Mouse (Mus musculus) thymus, adult 2 months (tissue): ENCODE measurements around the gene Bpgm. TPM values are rescaled to one million over a fixed set of nuclear protein-coding genes. Genes with fewer than 3 reads are reported as not detected.
A peak's percentile ranks its signal among the peaks of the same experiment; 100 is the strongest.

ENCODE experiments used
- DNase-seq: peaks from one replicate; pipeline ENCODE4 v3.0.0; 2021
- H3K27ac ChIP-seq: fragments of 200-500 bp; 2 replicates; pipeline ENCODE4 v1.5.1; 2012; ENCODE audit warnings: low read length, control low read depth; ENCODE audit not compliant: control insufficient read depth, insufficient read depth
- H3K27me3 ChIP-seq: fragments of 200-500 bp; 2 replicates; pipeline ENCODE4 v1.6.1; 2012; ENCODE audit warnings: mild to moderate bottlenecking, low read length, moderate library complexity, mixed read lengths; ENCODE audit not compliant: control insufficient read depth, insufficient read depth
- H3K36me3 ChIP-seq: fragments of 200-500 bp; 2 replicates; pipeline ENCODE4 v1.6.1; 2012; ENCODE audit warnings: mild to moderate bottlenecking, low read length, moderate library complexity; ENCODE audit not compliant: control insufficient read depth, insufficient read depth
- H3K4me1 ChIP-seq: fragments of 200-500 bp; replicated peaks from 2 replicates; pipeline ENCODE4 v1.6.1; 2012; ENCODE audit warnings: low read length; ENCODE audit not compliant: control insufficient read depth, insufficient read depth
- H3K4me3 ChIP-seq: fragments of 200-500 bp; 2 replicates; pipeline ENCODE4 v1.5.1; 2012; ENCODE audit warnings: mild to moderate bottlenecking, low read length, control low read depth, moderate library complexity; ENCODE audit not compliant: control insufficient read depth, insufficient read depth
- CTCF ChIP-seq: fragments of 200-500 bp; IDR thresholded peaks from 2 replicates; pipeline ENCODE4 v1.5.1; 2012; ENCODE audit warnings: mild to moderate bottlenecking, control low read depth, low read length, moderate library complexity, borderline replicate concordance; ENCODE audit not compliant: control insufficient read depth, poor library complexity, insufficient read depth; ENCODE audit errors: extremely low read depth
- POLR2A ChIP-seq: fragments of 200-500 bp; IDR thresholded peaks from 2 replicates; pipeline ENCODE4 v1.6.1; 2012; ENCODE audit warnings: mild to moderate bottlenecking, low read length, control low read depth, moderate library complexity; ENCODE audit not compliant: control insufficient read depth, poor library complexity, insufficient read depth; ENCODE audit errors: extremely low read depth
- WGBS: fragments of 180-500 bp; shearing (Covaris S2); methylation state at CpG from one replicate; pipeline ENCODE4 v1.1.7; 2018; 5-methylcytosine and 5-hydroxymethylcytosine counted together
- polyA plus RNA-seq: library from polyadenylated mRNA; depleted of rRNA; stranded (reverse); fragments of >200 nt; gene quantifications from 2 replicates; pipeline ENCODE4 v1.2.3, GENCODE M21; 2012

The Bpgm gene
- polyA plus RNA-seq, 1 experiment = 19.6 TPM

DNA sequence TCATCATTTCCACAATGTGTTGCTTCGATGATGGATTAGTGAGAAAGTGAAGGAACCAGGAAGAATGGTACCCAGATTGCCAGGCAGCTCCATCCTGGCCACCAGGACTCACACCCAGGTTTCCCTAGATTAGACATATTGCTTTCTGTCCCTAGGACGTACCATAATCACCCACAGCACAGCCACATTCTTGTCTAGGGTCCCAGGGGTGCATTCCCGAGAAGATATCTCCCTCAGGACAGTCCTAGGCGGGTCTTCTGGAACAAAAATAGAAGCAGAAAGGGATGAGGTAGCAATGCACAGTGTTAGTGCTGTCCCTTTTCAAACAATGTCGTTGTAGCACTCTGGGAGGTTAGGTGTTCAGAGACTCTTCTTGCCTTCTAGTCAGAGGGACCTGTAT lies 57.9 kb downstream of the Bpgm start:
- H3K4me1 ChIP-seq = no peaks in the 10 kb centered on the region
- H3K4me3 ChIP-seq = no peak overlapping the region
- WGBS = 76% methylated on average over 5 of the region's 5 CpGs
- no peaks in the 10 kb centered on the region for H3K36me3 ChIP-seq
- H3K27ac ChIP-seq = no peak overlapping the region
- TF ChIP-seq CTCF = no peak
- no peak for TF ChIP-seq POLR2A
- H3K27me3 ChIP-seq = no peaks in the 10 kb centered on the region
- no peak for DNase-seq

DNA sequence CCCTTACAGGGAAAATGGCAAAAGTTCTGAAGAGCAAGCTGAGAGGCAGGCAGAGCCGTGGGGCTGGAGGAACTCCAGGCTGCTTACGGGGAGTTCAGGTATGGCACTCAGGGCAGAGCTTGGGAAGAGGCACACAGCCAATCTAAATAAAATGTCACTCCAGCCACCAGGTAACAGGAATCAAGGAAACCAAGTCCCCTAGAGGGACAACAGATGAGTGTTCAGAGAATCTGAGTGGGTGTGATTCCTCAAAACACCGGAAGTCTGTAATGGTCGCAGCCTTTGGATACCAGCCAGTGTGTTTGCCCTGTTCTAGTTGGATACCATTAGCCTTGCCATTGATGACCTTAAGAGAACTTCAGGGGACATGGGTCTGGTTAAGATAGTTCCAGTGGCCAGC lies 66.9 kb downstream of the Bpgm start:
- TF ChIP-seq POLR2A (no peak), CTCF (no peak)
- no peaks in the 10 kb centered on the region for H3K27me3 ChIP-seq
- 85% methylated on average over 4 of the region's 4 CpGs for WGBS
- no peaks in the 10 kb centered on the region for H3K36me3 ChIP-seq
- H3K27ac ChIP-seq = no peak overlapping the region
- H3K4me3 ChIP-seq = no peak overlapping the region
- DNase-seq = no peak
- H3K4me1 ChIP-seq = no peaks in the 10 kb centered on the region

DNA sequence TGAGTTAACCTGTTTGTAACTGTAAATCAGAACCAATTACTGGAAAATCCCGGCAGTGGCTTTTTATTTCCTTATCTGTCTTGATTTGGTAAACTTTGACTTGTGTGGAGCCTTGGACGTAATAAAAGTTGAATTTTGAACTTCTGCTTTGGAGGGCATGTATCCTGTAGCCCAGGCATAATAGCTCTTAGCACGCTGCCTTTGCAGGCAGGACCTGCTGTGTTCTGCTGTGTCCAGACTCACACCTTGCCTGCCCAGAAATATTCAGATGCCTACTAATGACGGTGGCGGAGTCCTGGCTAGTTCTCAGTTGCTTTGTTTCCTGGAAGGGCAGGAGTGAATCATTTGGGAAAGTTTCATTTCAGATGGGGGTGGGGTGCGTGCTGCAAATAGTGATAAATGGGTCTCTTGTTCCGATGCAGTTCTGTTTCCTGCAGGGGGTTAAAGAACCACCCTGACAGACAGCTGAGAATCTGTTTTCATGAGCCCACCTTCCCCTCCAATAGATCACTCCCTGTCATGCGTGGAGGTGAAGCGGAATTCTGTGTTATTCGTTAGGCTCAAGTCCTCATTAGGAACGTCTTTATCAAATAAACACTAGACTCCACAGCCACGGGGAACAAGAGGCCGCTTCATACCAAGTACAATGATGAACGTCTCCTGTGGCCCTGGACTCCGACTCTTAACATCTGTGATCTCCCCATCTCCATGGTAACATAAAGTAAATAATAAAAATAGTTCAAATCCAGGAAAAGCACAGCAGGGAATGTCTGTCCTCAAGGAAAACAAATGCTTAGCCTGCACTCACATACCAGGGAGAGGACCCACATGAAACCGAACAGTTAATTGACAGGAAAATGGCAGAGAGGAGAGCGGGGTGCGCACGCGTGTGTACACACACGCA lies 67.5 kb downstream of the Bpgm start:
- H3K27me3 ChIP-seq = no peaks in the 10 kb centered on the region
- 82% methylated on average over 21 of the region's 21 CpGs for WGBS
- H3K36me3 ChIP-seq = no peaks in the 10 kb centered on the region
- no peak overlapping the region for H3K4me3 ChIP-seq
- no peak overlapping the region for H3K27ac ChIP-seq
- no peak for TF ChIP-seq POLR2A
- TF ChIP-seq CTCF = no peak
- no peak for DNase-seq
- H3K4me1 ChIP-seq = no peaks in the 10 kb centered on the region

DNA sequence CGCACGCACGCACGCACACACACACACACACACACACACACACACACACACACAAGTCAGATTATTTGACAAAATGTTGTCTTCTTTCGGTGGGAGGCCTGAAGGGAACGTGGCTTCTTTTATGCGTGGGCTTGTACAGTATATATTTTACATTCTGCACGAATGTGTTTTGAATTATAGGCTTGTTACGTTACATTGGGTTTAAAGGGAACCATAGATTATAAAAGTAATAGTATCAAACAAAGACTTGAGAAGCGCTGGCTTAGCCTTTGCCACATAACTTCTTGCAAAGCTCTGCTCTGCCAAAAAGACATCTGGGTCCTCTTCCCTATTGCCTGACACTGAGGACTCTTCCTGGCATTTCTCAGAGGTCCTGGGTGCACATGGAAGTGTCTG lies 68.2 kb downstream of the Bpgm start:
- TF ChIP-seq CTCF (no peak), POLR2A (no peak)
- no peak overlapping the region for H3K27ac ChIP-seq
- DNase-seq = no peak
- H3K4me3 ChIP-seq = no peak overlapping the region
- WGBS = 95% methylated on average over 10 of the region's 10 CpGs
- no peaks in the 10 kb centered on the region for H3K27me3 ChIP-seq
- no peaks in the 10 kb centered on the region for H3K4me1 ChIP-seq
- no peaks in the 10 kb centered on the region for H3K36me3 ChIP-seq

DNA sequence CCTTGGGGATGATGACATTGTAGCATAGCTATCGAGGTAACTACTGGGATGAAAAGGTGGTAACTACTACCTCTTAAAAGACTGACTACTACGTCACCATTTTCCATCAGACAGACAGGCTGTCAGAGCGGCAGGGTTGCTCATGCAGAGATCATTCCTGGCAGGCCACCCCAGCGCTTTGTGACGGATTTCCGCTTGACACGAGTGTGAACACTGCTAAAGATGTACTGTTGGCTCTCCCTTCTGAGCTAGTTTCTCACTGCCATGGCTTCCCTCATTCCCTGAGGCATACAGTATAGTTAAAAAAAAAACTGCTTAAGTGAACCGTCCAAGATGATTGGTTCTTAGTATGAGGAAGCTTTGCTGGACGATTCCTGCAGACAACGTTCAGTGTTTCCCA lies 69.3 kb downstream of the Bpgm start:
- TF ChIP-seq POLR2A (no peak), CTCF (no peak)
- Histone ChIP-seq H3K36me3 (no peaks in the 10 kb centered on the region), H3K4me3 (no peak overlapping the region), H3K4me1 (no peaks in the 10 kb centered on the region), H3K27ac (no peak overlapping the region), H3K27me3 (no peaks in the 10 kb centered on the region)
- DNase-seq = no peak
- WGBS = 78% methylated on average over 10 of the region's 10 CpGs

DNA sequence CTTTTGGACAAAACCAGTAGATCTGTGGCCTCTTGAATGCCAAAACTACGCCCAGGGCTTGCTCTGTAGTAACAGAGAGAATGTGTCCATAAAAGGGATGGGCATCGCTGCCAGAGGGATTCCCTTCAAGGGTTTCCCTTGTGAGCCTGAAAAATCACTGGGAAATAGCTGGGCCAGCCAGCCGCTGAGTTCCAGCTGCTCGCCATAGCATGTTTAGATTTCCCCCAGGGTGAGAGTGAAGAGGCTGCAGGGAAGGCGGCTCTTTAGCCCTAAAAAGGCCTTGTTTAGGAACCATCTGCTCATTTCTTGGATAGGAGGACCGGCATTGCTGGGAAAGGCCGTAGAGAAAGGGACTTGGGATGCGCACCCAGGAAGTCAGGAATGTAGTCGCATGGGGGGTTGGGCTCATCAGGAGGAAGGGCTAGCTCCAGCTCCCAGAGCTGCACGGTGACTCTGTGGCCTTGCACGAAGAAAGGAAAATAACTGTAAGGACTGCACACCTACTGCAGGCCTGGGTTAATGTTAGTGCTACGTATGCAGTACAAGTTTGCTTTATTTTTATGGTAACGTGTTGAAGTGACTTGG lies 72.5 kb downstream of the Bpgm start:
- Histone ChIP-seq H3K27ac (no peak overlapping the region), H3K36me3 (no peaks in the 10 kb centered on the region), H3K27me3 (no peaks in the 10 kb centered on the region), H3K4me3 (no peak overlapping the region), H3K4me1 (no peaks in the 10 kb centered on the region)
- WGBS = 78% methylated on average over 13 of the region's 13 CpGs
- TF ChIP-seq POLR2A (no peak), CTCF (no peak)
- no peak for DNase-seq

DNA sequence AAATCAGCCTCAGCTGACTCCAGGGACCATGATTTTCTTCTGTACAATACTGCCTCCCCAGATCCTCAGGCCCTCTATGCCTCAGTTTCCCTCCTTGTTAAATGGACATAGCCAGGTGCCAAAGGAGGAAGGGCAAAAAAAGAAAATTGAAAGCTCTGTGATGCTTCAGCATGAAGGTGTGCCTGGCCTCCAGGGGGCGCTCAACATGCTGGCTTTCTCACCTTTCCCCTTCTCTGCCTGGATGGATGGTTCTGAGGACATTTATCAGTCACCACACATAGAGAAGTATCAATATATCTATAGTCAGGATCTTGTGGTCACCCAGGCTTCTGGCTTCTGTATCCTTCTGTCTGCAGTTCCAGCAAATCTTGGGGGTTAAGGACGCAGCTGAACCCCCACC lies 73.0 kb downstream of the Bpgm start:
- Histone ChIP-seq H3K36me3 (no peaks in the 10 kb centered on the region), H3K27ac (no peak overlapping the region), H3K27me3 (no peaks in the 10 kb centered on the region), H3K4me1 (no peaks in the 10 kb centered on the region), H3K4me3 (no peak overlapping the region)
- peak; percentile 46 for DNase-seq
- 46% methylated on average over 2 of the region's 2 CpGs for WGBS
- no peak for TF ChIP-seq POLR2A
- peak; percentile 48; the same call in 1 of the 2 replicates for TF ChIP-seq CTCF
